Mouse (Mus musculus): ENCODE results near the gene Stx1b. TPM values are rescaled to one million over a fixed set of nuclear protein-coding genes. Genes with fewer than 3 reads are reported as not detected.

Stx1b gene
- polyA plus RNA-seq, 1 experiment from 2014 or later: 1.5 TPM

- H3K4me2 ChIP-seq: no peak overlapping the region
- no peaks in the 10 kb centered on the region for H3K9me3 ChIP-seq (ENCODE audit: control insufficient read depth, low read length)
- H3K4me3 ChIP-seq (ENCODE audit: low read depth, low read length): no peak overlapping the region
- DNase-seq (ENCODE audit: low spot score) (no peak), ATAC-seq (replicated peaks; ENCODE audit: low FRiP score) (no peak)
- 74% methylated on average over 19 of the region's 19 CpGs for WGBS
- H3K27me3 ChIP-seq (replicated peaks; ENCODE audit: control insufficient read depth, insufficient read depth, low read length): no peaks in the 10 kb centered on the region
- no peaks in the 10 kb centered on the region for H3K36me3 ChIP-seq (ENCODE audit: control insufficient read depth, insufficient read depth, low read length)
- peak overlapping the region; percentile 68 for H3K27ac ChIP-seq (ENCODE audit: low read depth, low read length)
- peaks cover 26% of the 10 kb centered on the region for H3K4me1 ChIP-seq (replicated peaks; ENCODE audit: control insufficient read depth, insufficient read depth, low read length)
- H3K9ac ChIP-seq (ENCODE audit: low read depth, low read length): no peak overlapping the region
These were observed 10.0 kb downstream of the Stx1b start for GRCm38 (mm10) chr7:127814241-127814921.

- 65% methylated on average over 4 of the region's 4 CpGs for WGBS
- no peak for ATAC-seq (replicated peaks; ENCODE audit: low FRiP score)
These were observed 10.5 kb downstream of the Stx1b start for GRCm38 (mm10) chr7:127813821-127814220.

GRCm38 (mm10) chr7:127812292-127812691 is 12.1 kb downstream of the Stx1b start:
- DNase-seq (ENCODE audit: low spot score) (no peak), ATAC-seq (replicated peaks; ENCODE audit: low FRiP score) (no peak)
- Histone ChIP-seq H3K9me3 (ENCODE audit: control insufficient read depth, low read length) (no peaks in the 10 kb centered on the region), H3K27ac (ENCODE audit: low read depth, low read length) (no peak overlapping the region), H3K4me1 (replicated peaks; ENCODE audit: control insufficient read depth, insufficient read depth, low read length) (peaks cover 31% of the 10 kb centered on the region), H3K9ac (ENCODE audit: low read depth, low read length) (no peak overlapping the region), H3K4me3 (ENCODE audit: low read depth, low read length) (no peak overlapping the region), H3K27me3 (replicated peaks; ENCODE audit: control insufficient read depth, insufficient read depth, low read length) (no peaks in the 10 kb centered on the region), H3K4me2 (no peak overlapping the region), H3K36me3 (ENCODE audit: control insufficient read depth, insufficient read depth, low read length) (no peaks in the 10 kb centered on the region)
- WGBS: 75% methylated on average over 3 of the region's 3 CpGs

More at GRCm38 (mm10) chr7:127813821-127814220, 10.5 kb downstream of the Stx1b start:
- H3K27me3 ChIP-seq (replicated peaks; ENCODE audit: control insufficient read depth, insufficient read depth, low read length): no peaks in the 10 kb centered on the region
- H3K9ac ChIP-seq (ENCODE audit: low read depth, low read length): no peak overlapping the region
- peak overlapping the region; percentile 68; the same call in 1 of the 2 replicates for H3K27ac ChIP-seq (ENCODE audit: low read depth, low read length)
- peaks cover 26% of the 10 kb centered on the region for H3K4me1 ChIP-seq (replicated peaks; ENCODE audit: control insufficient read depth, insufficient read depth, low read length)
- no peak for DNase-seq (ENCODE audit: low spot score)
- no peak overlapping the region for H3K4me2 ChIP-seq
- H3K4me3 ChIP-seq (ENCODE audit: low read depth, low read length): no peak overlapping the region
- H3K36me3 ChIP-seq (ENCODE audit: control insufficient read depth, insufficient read depth, low read length): no peaks in the 10 kb centered on the region
- no peaks in the 10 kb centered on the region for H3K9me3 ChIP-seq (ENCODE audit: control insufficient read depth, low read length)

- Histone ChIP-seq H3K4me1 (replicated peaks; ENCODE audit: control insufficient read depth, insufficient read depth, low read length) (peaks cover 35% of the 10 kb centered on the region), H3K4me2 (no peak overlapping the region), H3K4me3 (ENCODE audit: low read depth, low read length) (no peak overlapping the region), H3K9ac (ENCODE audit: low read depth, low read length) (no peak overlapping the region), H3K27me3 (replicated peaks; ENCODE audit: control insufficient read depth, insufficient read depth, low read length) (no peaks in the 10 kb centered on the region), H3K36me3 (ENCODE audit: control insufficient read depth, insufficient read depth, low read length) (no peaks in the 10 kb centered on the region), H3K9me3 (ENCODE audit: control insufficient read depth, low read length) (no peaks in the 10 kb centered on the region), H3K27ac (ENCODE audit: low read depth, low read length) (no peak overlapping the region)
- DNase-seq (ENCODE audit: low spot score): no peak
- WGBS: 78% methylated on average over 4 of the region's 4 CpGs
- no peak for ATAC-seq (replicated peaks; ENCODE audit: low FRiP score)
These were observed 13.1 kb downstream of the Stx1b start for GRCm38 (mm10) chr7:127811240-127811639.

DNA sequence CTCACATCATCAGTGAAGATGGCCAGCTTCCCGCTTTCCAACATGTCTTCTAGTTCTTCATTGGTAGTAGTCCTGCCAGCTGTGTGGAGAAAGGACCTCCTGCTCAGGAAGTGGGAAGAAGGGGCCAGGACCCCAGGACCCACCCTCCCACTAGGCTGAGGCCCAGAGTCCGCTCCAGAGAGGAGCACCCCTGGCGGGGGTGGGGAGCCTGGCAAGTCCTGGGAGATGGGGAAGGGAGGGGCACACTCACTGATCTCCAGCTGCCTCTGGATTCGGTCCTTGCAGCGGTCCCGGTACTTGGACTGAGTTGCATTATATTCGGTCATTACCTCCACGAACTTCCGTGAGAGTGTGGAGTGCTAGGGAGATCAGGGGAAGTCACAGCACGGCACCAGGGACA is 13.7 kb downstream of the Stx1b start:
- H3K4me3 ChIP-seq (ENCODE audit: low read depth, low read length): no peak overlapping the region
- H3K27ac ChIP-seq (ENCODE audit: low read depth, low read length): no peak overlapping the region; the same call in 1 of the 2 replicates
- no peak overlapping the region for H3K4me2 ChIP-seq
- WGBS: 77% methylated on average over 10 of the region's 10 CpGs
- H3K27me3 ChIP-seq (replicated peaks; ENCODE audit: control insufficient read depth, insufficient read depth, low read length): no peaks in the 10 kb centered on the region
- H3K9ac ChIP-seq (ENCODE audit: low read depth, low read length): no peak overlapping the region
- H3K4me1 ChIP-seq (replicated peaks; ENCODE audit: control insufficient read depth, insufficient read depth, low read length): peaks cover 35% of the 10 kb centered on the region
- DNase-seq (ENCODE audit: low spot score) (no peak), ATAC-seq (replicated peaks; ENCODE audit: low FRiP score) (no peak)
- H3K9me3 ChIP-seq (ENCODE audit: control insufficient read depth, low read length): no peaks in the 10 kb centered on the region
- H3K36me3 ChIP-seq (ENCODE audit: control insufficient read depth, insufficient read depth, low read length): no peaks in the 10 kb centered on the region

DNA sequence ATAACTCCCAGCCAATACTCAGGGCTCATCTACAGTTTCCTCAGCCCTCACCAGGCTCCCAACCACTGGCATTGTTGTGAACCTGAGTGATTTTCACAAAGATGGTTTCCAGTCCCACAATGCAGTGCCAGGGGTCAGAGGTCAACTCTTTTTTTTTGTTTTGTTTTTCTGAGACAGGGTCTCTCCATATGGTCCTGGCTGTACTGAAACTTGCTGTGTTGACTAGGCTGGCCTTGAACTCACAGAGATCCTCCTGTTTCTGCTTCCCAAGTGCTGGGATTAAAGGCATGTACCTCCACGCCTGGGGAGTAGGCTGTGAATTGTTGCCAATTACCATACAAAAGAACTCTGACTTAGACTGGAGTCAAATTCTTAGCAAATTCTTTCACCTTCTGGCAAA is 14.5 kb downstream of the Stx1b start:
- 81% methylated on average over 1 of the region's 1 CpGs for WGBS
- Histone ChIP-seq H3K27ac (ENCODE audit: low read depth, low read length) (peak overlapping the region; percentile 39; the same call in 1 of the 2 replicates), H3K4me1 (replicated peaks; ENCODE audit: control insufficient read depth, insufficient read depth, low read length) (peaks cover 28% of the 10 kb centered on the region), H3K36me3 (ENCODE audit: control insufficient read depth, insufficient read depth, low read length) (no peaks in the 10 kb centered on the region), H3K4me3 (ENCODE audit: low read depth, low read length) (no peak overlapping the region), H3K9me3 (ENCODE audit: control insufficient read depth, low read length) (no peaks in the 10 kb centered on the region), H3K27me3 (replicated peaks; ENCODE audit: control insufficient read depth, insufficient read depth, low read length) (no peaks in the 10 kb centered on the region), H3K4me2 (no peak overlapping the region), H3K9ac (ENCODE audit: low read depth, low read length) (no peak overlapping the region)
- DNase-seq (ENCODE audit: low spot score): no peak
- no peak for ATAC-seq (replicated peaks; ENCODE audit: low FRiP score)

DNA sequence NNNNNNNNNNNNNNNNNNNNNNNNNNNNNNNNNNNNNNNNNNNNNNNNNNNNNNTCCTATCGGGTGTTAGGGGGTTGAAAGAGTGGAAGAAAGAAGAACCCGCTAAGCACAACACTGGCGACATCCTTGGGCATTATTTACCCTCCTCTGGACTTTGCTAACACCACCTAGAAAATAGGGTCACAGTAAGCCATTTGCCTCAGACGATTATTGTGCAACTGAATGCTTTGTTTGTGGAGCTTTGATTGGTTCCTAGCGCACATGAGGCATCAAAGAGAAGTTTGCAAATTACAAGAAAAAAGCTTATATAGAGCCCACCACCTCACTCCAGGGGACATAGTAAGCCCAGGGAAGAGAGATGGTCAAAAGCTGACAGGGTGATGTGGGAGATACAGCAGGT is 15.5 kb downstream of the Stx1b start:
- 61% methylated on average over 5 of the region's 5 CpGs for WGBS
- Histone ChIP-seq H3K9ac (ENCODE audit: low read depth, low read length) (no peak overlapping the region), H3K4me1 (replicated peaks; ENCODE audit: control insufficient read depth, insufficient read depth, low read length) (peaks cover 25% of the 10 kb centered on the region), H3K27ac (ENCODE audit: low read depth, low read length) (peak overlapping the region; percentile 19; the same call in 1 of the 2 replicates), H3K27me3 (replicated peaks; ENCODE audit: control insufficient read depth, insufficient read depth, low read length) (no peaks in the 10 kb centered on the region), H3K9me3 (ENCODE audit: control insufficient read depth, low read length) (no peaks in the 10 kb centered on the region), H3K36me3 (ENCODE audit: control insufficient read depth, insufficient read depth, low read length) (no peaks in the 10 kb centered on the region; the same call in 1 of the 2 replicates), H3K4me3 (ENCODE audit: low read depth, low read length) (no peak overlapping the region), H3K4me2 (no peak overlapping the region)
- DNase-seq (ENCODE audit: low spot score) (no peak), ATAC-seq (replicated peaks; ENCODE audit: low FRiP score) (no peak)

- Histone ChIP-seq H3K27me3 (replicated peaks; ENCODE audit: control insufficient read depth, insufficient read depth, low read length) (no peaks in the 10 kb centered on the region), H3K27ac (ENCODE audit: low read depth, low read length) (no peak overlapping the region), H3K4me3 (ENCODE audit: low read depth, low read length) (no peak overlapping the region), H3K4me2 (no peak overlapping the region), H3K9ac (ENCODE audit: low read depth, low read length) (no peak overlapping the region), H3K4me1 (replicated peaks; ENCODE audit: control insufficient read depth, insufficient read depth, low read length) (peaks cover 27% of the 10 kb centered on the region), H3K9me3 (ENCODE audit: control insufficient read depth, low read length) (no peaks in the 10 kb centered on the region), H3K36me3 (ENCODE audit: control insufficient read depth, insufficient read depth, low read length) (peaks cover 33% of the 10 kb centered on the region)
- ATAC-seq (replicated peaks; ENCODE audit: low FRiP score) (no peak), DNase-seq (ENCODE audit: low spot score) (no peak)
- 89% methylated on average over 17 of the region's 17 CpGs for WGBS
These were observed 22.0 kb downstream of the Stx1b start for GRCm38 (mm10) chr7:127802313-127802712.

- WGBS: 87% methylated on average over 8 of the region's 8 CpGs
- H3K9ac ChIP-seq (ENCODE audit: low read depth, low read length): peak overlapping the region; percentile 50
- ATAC-seq (replicated peaks; ENCODE audit: low FRiP score): no peak
These were observed 23.2 kb downstream of the Stx1b start for GRCm38 (mm10) chr7:127801010-127801621.

More at GRCm38 (mm10) chr7:127801010-127801621, 23.2 kb downstream of the Stx1b start:
- peak overlapping the region; percentile 62 for H3K4me2 ChIP-seq
- no peak for DNase-seq (ENCODE audit: low spot score)
- H3K36me3 ChIP-seq (ENCODE audit: control insufficient read depth, insufficient read depth, low read length): peaks cover 40% of the 10 kb centered on the region
- peaks cover 20% of the 10 kb centered on the region for H3K4me1 ChIP-seq (replicated peaks; ENCODE audit: control insufficient read depth, insufficient read depth, low read length)
- H3K27me3 ChIP-seq (replicated peaks; ENCODE audit: control insufficient read depth, insufficient read depth, low read length): no peaks in the 10 kb centered on the region
- H3K9me3 ChIP-seq (ENCODE audit: control insufficient read depth, low read length): no peaks in the 10 kb centered on the region
- peak overlapping the region; percentile 29 for H3K4me3 ChIP-seq (ENCODE audit: low read depth, low read length)
- H3K27ac ChIP-seq (ENCODE audit: low read depth, low read length): peak overlapping the region; percentile 53; the same call in 1 of the 2 replicates

All from liver, embryonic 11.5 days (tissue).